Mouse (Mus musculus) liver, postnatal 0 days (tissue): ENCODE measurements around the gene Apol7e.

Experiments used
- CTCF ChIP-seq: sonication (generic); IDR thresholded peaks from 2 replicates; pipeline ENCODE4 v1.5.1; 2016; ENCODE audit warnings: antibody characterized with exemption, low read depth
- EP300 ChIP-seq: IDR thresholded peaks from 2 replicates; pipeline ENCODE4 v1.6.1; 2016; ENCODE audit warnings: antibody characterized with exemption, low read depth, mild to moderate bottlenecking

- no peak for TF ChIP-seq EP300
- no peak for TF ChIP-seq CTCF
These were observed 61.4 kb downstream of the Apol7e start for GRCm38 (mm10) chr15:77760037-77760436.
